Mouse (Mus musculus): ENCODE measurements at regions not wholly inside any gene's neighbourhood (a gene's known extent, or its start where the extent isn't known, plus 50 kb on each side); places are given as distances from the start of the nearest gene placed in this dataset.

DNA sequence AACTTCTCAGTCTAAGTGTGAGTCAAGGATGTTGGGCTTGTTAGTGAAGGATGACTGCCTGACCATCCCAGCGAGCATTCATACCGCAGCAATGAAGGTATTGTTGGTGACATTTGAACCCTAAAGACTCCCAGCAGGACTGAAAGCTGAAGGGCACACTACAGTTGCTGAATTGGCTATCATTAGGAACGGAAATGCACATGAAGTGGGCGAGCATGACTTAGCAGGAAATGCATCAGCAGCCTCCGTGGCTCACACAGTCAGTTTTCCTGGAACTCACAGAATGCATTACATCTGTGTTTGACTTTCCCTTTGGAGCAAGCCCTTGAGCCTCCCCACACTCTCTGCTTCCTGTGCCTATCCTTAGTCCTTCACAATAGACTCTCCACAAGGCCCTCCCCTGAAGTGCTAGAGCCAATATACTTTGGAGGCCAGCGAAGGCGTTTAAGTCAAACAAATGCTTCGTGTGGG, 63.9 kb downstream of the Tmco5 start:
- WGBS: 60% methylated on average over 8 of the region's 8 CpGs
- Histone ChIP-seq H3K4me3 (no peak overlapping the region), H3K4me2 (no peak overlapping the region), H3K9ac (no peak overlapping the region), H3K27me3 (no peaks in the 10 kb centered on the region), H3K9me3 (no peaks in the 10 kb centered on the region), H3K36me3 (no peaks in the 10 kb centered on the region), H3K4me1 (no peaks in the 10 kb centered on the region), H3K27ac (no peak overlapping the region)
- ATAC-seq (ENCODE audit: insufficient number of reproducible peaks, insufficient read depth, low FRiP score, low TSS enrichment, low read depth): no peak

DNA sequence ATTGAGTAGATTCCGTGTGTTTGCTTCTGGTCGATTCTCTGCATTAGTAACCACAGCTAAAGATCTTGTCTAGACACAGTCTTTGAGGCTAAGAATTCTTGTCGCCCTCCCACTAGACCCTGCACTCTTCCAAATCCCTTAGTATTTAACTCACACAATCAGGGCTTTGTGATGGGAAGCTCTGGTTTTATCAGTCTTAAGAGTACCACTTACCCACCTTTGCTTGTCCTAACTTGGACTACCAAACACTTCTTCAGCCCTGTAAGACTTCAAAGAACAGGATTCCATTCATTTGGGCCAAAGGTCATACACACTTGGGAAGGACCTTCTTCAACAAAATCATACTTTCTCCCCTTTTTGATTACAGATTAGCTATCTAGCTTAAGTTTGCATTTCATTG, 70.0 kb downstream of the Tmco5 start:
- 56% methylated on average over 3 of the region's 3 CpGs for WGBS
- H3K9ac ChIP-seq: no peak overlapping the region
- H3K9me3 ChIP-seq: no peaks in the 10 kb centered on the region
- H3K27ac ChIP-seq: no peak overlapping the region
- no peak overlapping the region for H3K4me3 ChIP-seq
- no peaks in the 10 kb centered on the region for H3K4me1 ChIP-seq
- no peak for ATAC-seq (ENCODE audit: insufficient number of reproducible peaks, insufficient read depth, low FRiP score, low TSS enrichment, low read depth)
- H3K27me3 ChIP-seq: no peaks in the 10 kb centered on the region
- H3K36me3 ChIP-seq: no peaks in the 10 kb centered on the region
- H3K4me2 ChIP-seq: no peak overlapping the region

DNA sequence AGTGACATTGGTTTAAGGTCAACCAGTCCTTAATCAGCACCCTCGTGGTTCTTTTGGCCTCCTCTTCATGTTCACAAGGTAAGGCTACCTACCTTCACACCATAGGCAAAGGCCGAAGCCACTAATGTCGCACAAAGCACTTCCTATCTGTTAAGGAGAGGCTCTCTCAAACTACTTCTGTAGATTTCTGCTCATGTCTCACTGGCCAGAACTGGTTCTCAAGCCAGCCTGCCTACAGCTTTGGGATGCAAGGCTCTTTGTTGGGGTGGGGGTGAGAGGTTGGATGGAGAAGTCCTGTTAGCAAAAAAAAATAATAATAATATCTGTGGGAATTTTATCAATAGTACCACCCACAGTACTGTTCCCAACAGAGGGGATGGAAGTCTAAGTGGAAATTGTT, 71.2 kb downstream of the Tmco5 start:
- 77% methylated on average over 3 of the region's 3 CpGs for WGBS
- no peaks in the 10 kb centered on the region for H3K9me3 ChIP-seq
- no peak overlapping the region for H3K9ac ChIP-seq
- H3K27ac ChIP-seq: no peak overlapping the region
- H3K27me3 ChIP-seq: no peaks in the 10 kb centered on the region
- H3K4me1 ChIP-seq: no peaks in the 10 kb centered on the region
- H3K36me3 ChIP-seq: no peaks in the 10 kb centered on the region
- ATAC-seq (ENCODE audit: insufficient number of reproducible peaks, insufficient read depth, low FRiP score, low TSS enrichment, low read depth): no peak
- H3K4me2 ChIP-seq: no peak overlapping the region
- no peak overlapping the region for H3K4me3 ChIP-seq

DNA sequence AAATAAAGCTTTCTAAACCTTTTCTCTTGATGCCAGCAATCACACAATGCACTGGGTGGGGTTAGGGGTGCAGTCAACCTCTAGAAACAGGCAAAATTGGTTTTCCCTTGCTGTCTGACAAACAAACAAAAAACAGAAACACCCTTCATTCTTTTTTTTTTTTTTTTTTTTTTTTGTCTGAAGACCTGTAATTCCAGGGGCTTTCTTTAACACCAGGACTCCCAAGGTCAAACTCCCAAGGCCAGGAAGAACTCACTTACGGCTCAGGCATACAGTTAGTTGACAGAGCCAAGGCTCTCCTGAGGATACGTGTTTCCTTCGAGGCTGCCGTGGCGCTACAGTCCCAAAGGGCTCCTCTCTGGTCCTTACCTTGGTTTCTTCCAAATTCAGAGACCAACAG, 71.7 kb downstream of the Tmco5 start:
- WGBS: 87% methylated on average over 5 of the region's 5 CpGs
- no peaks in the 10 kb centered on the region for H3K4me1 ChIP-seq

DNA sequence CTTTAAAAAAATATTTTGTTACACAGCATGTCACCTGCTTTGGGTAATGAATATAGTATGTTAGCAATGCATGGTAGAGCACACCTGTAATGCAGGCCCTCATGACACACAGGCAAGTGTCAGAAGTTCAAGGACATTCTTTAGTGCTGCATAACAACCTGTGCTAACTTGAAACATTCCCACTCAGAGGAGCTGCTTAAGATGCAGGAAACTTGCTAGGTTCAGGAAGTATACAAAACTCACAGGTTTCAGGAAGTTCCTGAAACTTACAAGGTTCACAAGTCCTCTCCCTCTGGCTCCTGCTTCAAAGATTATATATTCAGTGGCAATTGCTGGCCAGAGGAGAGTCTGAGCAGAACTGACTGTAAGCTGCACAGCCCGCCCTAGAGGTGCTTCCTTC, 73.0 kb downstream of the Tmco5 start:
- Histone ChIP-seq H3K27ac (no peak overlapping the region), H3K27me3 (no peaks in the 10 kb centered on the region), H3K36me3 (no peaks in the 10 kb centered on the region), H3K9me3 (no peaks in the 10 kb centered on the region), H3K9ac (no peak overlapping the region), H3K4me1 (no peaks in the 10 kb centered on the region), H3K4me2 (no peak overlapping the region), H3K4me3 (no peak overlapping the region)
- no peak for ATAC-seq (ENCODE audit: insufficient number of reproducible peaks, insufficient read depth, low FRiP score, low TSS enrichment, low read depth)
- WGBS: 100% methylated on average over 1 of the region's 1 CpGs

More for the DNA sequence above, 71.7 kb downstream of the Tmco5 start:
- no peak for ATAC-seq (ENCODE audit: insufficient number of reproducible peaks, insufficient read depth, low FRiP score, low TSS enrichment, low read depth)
- Histone ChIP-seq H3K4me2 (no peak overlapping the region), H3K9ac (no peak overlapping the region), H3K27ac (no peak overlapping the region), H3K4me3 (no peak overlapping the region), H3K9me3 (no peaks in the 10 kb centered on the region), H3K27me3 (no peaks in the 10 kb centered on the region), H3K36me3 (no peaks in the 10 kb centered on the region)

DNA sequence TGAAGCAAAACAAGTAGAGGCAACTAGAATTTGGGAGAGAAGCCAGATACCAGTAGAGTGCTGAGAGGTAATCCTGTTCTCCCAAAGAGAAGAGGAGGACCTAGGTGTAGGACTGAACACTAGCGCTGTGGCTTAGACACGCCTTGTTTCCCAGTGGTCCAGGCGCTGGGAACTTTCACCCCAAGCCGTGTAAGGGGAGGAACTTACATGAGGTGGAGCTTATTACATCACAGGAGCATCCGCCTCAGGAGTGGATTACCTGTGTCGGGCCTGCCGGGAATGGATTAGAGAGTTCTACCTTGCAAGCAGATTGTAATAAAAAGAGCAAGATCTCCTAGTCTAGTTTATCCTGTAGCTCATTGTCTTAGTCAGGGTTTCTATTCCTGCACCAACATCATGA, 75.8 kb downstream of the Tmco5 start:
- no peaks in the 10 kb centered on the region for H3K27me3 ChIP-seq
- H3K9me3 ChIP-seq: no peaks in the 10 kb centered on the region
- H3K36me3 ChIP-seq: no peaks in the 10 kb centered on the region
- ATAC-seq (ENCODE audit: insufficient number of reproducible peaks, insufficient read depth, low FRiP score, low TSS enrichment, low read depth): no peak
- no peak overlapping the region for H3K27ac ChIP-seq
- WGBS: 88% methylated on average over 7 of the region's 7 CpGs
- no peak overlapping the region for H3K4me2 ChIP-seq
- H3K9ac ChIP-seq: no peak overlapping the region
- peaks cover 2% of the 10 kb centered on the region; the same call in 1 of the 2 replicates for H3K4me1 ChIP-seq
- no peak overlapping the region for H3K4me3 ChIP-seq

DNA sequence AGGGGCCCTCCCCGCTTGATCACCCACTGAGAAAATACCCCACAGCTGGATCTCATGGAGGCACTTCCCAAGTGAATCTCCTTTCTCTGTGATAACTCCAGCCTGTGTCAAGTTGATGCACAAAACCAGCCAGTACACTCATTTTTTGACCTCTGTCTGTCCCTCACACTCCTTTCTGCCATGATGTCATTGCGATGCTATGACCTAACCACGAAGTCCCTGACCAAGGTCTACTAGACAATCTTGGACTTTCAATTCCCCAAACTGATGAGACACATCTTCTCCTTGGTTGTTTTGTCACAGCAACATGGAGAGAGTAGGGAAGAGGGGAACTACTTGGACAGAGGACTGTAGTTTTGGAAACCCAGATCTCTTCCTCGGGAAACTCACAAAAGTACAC, 76.4 kb downstream of the Tmco5 start:
- no peak overlapping the region for H3K4me2 ChIP-seq
- no peak overlapping the region for H3K4me3 ChIP-seq
- H3K9me3 ChIP-seq: no peaks in the 10 kb centered on the region
- 95% methylated on average over 4 of the region's 4 CpGs for WGBS
- H3K36me3 ChIP-seq: no peaks in the 10 kb centered on the region
- peaks cover 2% of the 10 kb centered on the region; the same call in 1 of the 2 replicates for H3K4me1 ChIP-seq
- no peaks in the 10 kb centered on the region for H3K27me3 ChIP-seq
- H3K27ac ChIP-seq: no peak overlapping the region
- no peak overlapping the region for H3K9ac ChIP-seq
- no peak for ATAC-seq (ENCODE audit: insufficient number of reproducible peaks, insufficient read depth, low FRiP score, low TSS enrichment, low read depth)

DNA sequence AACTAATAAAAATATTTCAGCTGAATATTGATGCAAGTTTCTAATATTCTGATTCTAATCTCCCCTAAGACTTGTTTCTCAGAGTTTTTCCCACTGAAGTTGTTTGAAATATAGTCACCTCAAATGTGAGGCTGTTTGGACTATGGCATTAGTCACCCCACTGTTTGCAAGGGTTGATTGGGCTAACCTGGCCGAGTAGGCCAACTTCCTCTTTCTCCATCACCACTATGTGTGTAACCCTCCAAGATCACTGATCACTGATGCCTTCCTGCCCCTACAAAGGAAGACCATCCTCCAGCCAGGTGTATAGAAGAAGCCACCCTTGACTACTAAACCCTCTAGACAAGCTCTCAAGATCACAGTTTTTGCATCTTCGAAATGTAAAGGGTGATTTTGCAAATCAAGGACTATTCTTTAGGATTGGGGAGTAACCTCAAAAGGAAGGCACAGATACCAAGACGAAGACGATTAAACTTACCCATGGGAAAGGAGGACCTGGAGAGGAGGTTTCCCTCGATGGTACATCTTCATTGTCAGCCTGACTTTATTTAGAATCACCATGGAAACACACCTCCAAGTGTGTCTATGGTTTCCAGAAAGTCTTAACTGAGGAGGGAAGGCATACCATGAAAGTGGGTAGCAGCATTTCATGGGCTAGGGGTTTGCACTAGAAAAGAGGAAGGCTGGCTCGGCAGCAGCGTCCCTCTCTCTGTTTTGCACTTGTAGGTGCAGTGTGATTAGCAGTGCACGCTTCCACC, 84.8 kb downstream of the Tmco5 start:
- H3K9ac ChIP-seq: no peak overlapping the region
- 83% methylated on average over 8 of the region's 8 CpGs for WGBS
- no peaks in the 10 kb centered on the region for H3K4me1 ChIP-seq

DNA sequence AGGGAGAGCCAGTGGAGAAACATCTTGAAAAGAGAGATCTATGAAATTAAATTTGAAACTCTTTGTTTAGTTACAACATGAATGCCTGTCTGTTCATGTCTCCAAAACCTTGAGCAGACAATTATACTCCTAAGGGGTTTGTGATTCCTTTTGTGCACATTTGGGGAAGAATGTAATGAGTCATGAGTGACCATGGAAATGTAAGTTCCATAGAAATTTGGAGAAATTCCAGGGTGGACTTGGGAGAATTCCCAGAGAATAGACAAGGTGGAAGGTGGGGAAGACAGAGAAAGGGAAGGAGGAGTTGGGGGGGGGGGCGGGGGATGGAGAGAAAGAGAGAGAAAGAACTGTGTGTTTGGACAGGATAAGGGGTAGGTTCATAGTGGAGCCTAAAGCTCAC, 87.8 kb downstream of the Tmco5 start:
- Histone ChIP-seq H3K4me3 (no peak overlapping the region), H3K27ac (no peak overlapping the region), H3K4me1 (no peaks in the 10 kb centered on the region), H3K9ac (no peak overlapping the region), H3K4me2 (no peak overlapping the region), H3K36me3 (no peaks in the 10 kb centered on the region), H3K27me3 (0 out of 2 replicates have a peak, but pooled peaks cover 6% of the 10 kb centered on the region), H3K9me3 (no peaks in the 10 kb centered on the region)
- WGBS: no CpG with 5 or more reads among the region's 1 CpGs
- no peak for ATAC-seq (ENCODE audit: insufficient number of reproducible peaks, insufficient read depth, low FRiP score, low TSS enrichment, low read depth)

More for the DNA sequence above, 84.8 kb downstream of the Tmco5 start:
- Histone ChIP-seq H3K4me2 (no peak overlapping the region), H3K27ac (no peak overlapping the region), H3K4me3 (no peak overlapping the region), H3K27me3 (no peaks in the 10 kb centered on the region), H3K36me3 (no peaks in the 10 kb centered on the region), H3K9me3 (no peaks in the 10 kb centered on the region)
- ATAC-seq (ENCODE audit: insufficient number of reproducible peaks, insufficient read depth, low FRiP score, low TSS enrichment, low read depth): no peak

DNA sequence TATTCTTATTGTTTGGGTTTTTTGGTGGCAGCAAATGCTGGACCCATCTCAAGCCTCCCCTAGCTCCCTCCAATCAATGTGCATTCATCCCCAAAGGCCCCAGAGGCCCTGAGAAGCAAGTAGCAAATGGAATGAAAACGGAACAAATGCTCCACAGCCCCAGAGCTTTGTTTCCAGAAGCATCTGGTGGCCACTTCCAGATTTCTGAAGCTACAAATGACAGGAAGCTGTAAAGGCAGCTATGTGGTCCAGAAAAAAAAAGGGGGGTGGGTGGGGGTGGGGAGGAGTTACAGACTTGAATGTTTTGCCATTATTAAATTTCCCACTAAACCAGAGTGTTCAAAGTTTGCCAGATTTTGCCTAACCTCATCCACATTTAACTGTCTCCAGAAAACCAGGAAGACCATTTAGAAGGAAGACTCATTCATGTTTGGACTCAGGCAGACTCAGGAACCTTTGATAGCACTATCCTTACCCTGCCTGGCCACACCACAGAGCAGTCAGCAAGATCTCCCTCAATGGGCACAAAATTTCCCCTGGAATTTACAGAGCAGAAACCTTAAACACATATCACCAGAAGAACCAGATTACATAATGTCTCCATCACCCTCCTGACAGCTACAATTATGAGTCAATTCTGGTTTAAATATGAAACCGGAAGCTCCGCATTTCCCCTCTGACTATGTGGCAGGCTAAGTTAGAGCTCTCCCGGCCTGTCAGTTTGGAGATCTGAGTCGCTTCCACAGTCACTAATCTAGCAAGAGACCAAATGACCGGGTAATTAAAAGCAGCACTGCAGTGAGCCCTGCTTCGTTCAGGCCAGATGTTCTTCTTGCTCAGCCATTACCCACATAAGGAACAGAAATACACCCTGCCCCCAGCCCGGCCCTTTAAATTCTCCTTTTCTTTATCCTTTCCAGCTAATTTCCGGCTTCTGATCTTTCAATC, 93.4 kb downstream of the Tmco5 start:
- no peaks in the 10 kb centered on the region for H3K36me3 ChIP-seq
- 2% methylated on average over 9 of the region's 9 CpGs for WGBS
- H3K9ac ChIP-seq: 0 out of 2 replicates have a peak overlapping the region, but pooled peaks have one; percentile 33
- peak overlapping the region; percentile 54 for H3K4me2 ChIP-seq
- peaks cover 43% of the 10 kb centered on the region for H3K4me1 ChIP-seq
- H3K9me3 ChIP-seq: no peaks in the 10 kb centered on the region
- peak overlapping the region; percentile 27 for H3K4me3 ChIP-seq
- peak; percentile 28; the same call in 1 of the 2 replicates for ATAC-seq (ENCODE audit: insufficient number of reproducible peaks, insufficient read depth, low FRiP score, low TSS enrichment, low read depth)
- H3K27me3 ChIP-seq: 0 out of 2 replicates have a peak, but pooled peaks cover 6% of the 10 kb centered on the region
- H3K27ac ChIP-seq: peak overlapping the region; percentile 88

DNA sequence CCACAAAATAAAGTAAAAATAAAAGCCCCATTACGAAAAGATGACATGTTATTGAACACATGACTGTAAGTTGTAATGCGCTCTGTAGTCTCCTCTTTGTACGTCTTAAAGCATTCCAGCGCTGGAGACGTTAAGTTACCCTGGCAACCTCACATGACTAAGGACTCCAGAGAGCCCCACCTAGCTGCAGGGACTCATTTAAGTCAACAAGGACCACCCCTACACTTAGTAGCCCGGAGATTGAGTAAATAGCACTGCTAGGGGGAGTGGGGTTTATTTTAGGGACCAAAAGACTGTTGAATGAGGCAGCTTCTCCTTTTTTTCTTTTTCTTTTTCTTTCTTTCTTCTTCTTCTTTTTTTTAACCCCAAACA, 94.1 kb downstream of the Tmco5 start:
- 0 out of 2 replicates have a peak overlapping the region, but pooled peaks have one; percentile 33 for H3K9ac ChIP-seq
- H3K27me3 ChIP-seq: 0 out of 2 replicates have a peak, but pooled peaks cover 6% of the 10 kb centered on the region
- H3K36me3 ChIP-seq: no peaks in the 10 kb centered on the region
- ATAC-seq (ENCODE audit: insufficient number of reproducible peaks, insufficient read depth, low FRiP score, low TSS enrichment, low read depth): peak; percentile 58; the same call in 1 of the 2 replicates
- peak overlapping the region; percentile 27 for H3K4me3 ChIP-seq
- H3K9me3 ChIP-seq: no peaks in the 10 kb centered on the region
- H3K4me1 ChIP-seq: peaks cover 48% of the 10 kb centered on the region
- H3K4me2 ChIP-seq: peak overlapping the region; percentile 54
- H3K27ac ChIP-seq: peak overlapping the region; percentile 88
- WGBS: under 1% methylated on average over 6 of the region's 6 CpGs
